Mouse (Mus musculus) liver, adult 2 months (tissue): ENCODE measurements around the gene Slc37a4. TPM values are rescaled to one million over a fixed set of nuclear protein-coding genes. Genes with fewer than 3 reads are reported as not detected.
"Not testable (repeated sequence)": the region's sequence is repeated elsewhere in the genome, so short reads cannot be mapped to it uniquely, and the experiment has no call there.

Source experiments
- DNase-seq: peaks from one replicate; pipeline ENCODE4 v3.0.0-alpha.2; 2011; ENCODE audit warnings: low read depth, low spot score; ENCODE audit errors: extremely low read depth
- H3K27ac ChIP-seq: fragments of 200-500 bp; replicated peaks from 2 replicates; pipeline ENCODE4 v1.5.1; 2012; ENCODE audit warnings: low read depth, mild to moderate bottlenecking, control low read depth, inconsistent platforms, low read length; ENCODE audit not compliant: insufficient read depth
- H3K27me3 ChIP-seq: fragments of 200-500 bp; 2 replicates; pipeline ENCODE4 v1.6.1; 2012; ENCODE audit warnings: mild to moderate bottlenecking, moderate library complexity, low read length, inconsistent platforms; ENCODE audit not compliant: control insufficient read depth, insufficient read depth
- H3K36me3 ChIP-seq: fragments of 200-500 bp; 2 replicates; pipeline ENCODE4 v1.6.1; 2012; ENCODE audit warnings: low read length, inconsistent platforms; ENCODE audit not compliant: control insufficient read depth, insufficient read depth
- H3K4me1 ChIP-seq: fragments of 200-500 bp; 2 replicates; pipeline ENCODE4 v1.6.1; 2011; ENCODE audit warnings: low read length; ENCODE audit not compliant: control insufficient read depth, insufficient read depth
- H3K4me3 ChIP-seq: fragments of 200-500 bp; 2 replicates; pipeline ENCODE4 v1.5.1; 2011; ENCODE audit warnings: low read depth, mild to moderate bottlenecking, control low read depth, low read length, moderate library complexity; ENCODE audit not compliant: insufficient read depth
- H3K79me2 ChIP-seq: fragments of 200-500 bp; 2 replicates; pipeline ENCODE4 v1.6.1; 2012; ENCODE audit warnings: inconsistent platforms, mild to moderate bottlenecking, low read length, moderate library complexity; ENCODE audit not compliant: control insufficient read depth, insufficient read depth
- H3K9ac ChIP-seq: fragments of 200-500 bp; 2 replicates; pipeline ENCODE4 v1.6.1; 2012; ENCODE audit warnings: low read depth, mild to moderate bottlenecking, control low read depth, inconsistent platforms, low read length
- CTCF ChIP-seq: fragments of 200-500 bp; IDR thresholded peaks from 2 replicates; pipeline ENCODE4 v1.5.1; 2011; ENCODE audit warnings: low read depth, low read length, control low read depth
- POLR2A ChIP-seq: fragments of 200-500 bp; IDR thresholded peaks from 2 replicates; pipeline ENCODE4 v1.6.1; 2011; ENCODE audit warnings: low read length, control low read depth; ENCODE audit not compliant: insufficient read depth; ENCODE audit errors: extremely low read depth
- WGBS: fragments of 180-500 bp; shearing (Covaris S2); methylation state at CpG from one replicate; pipeline ENCODE4 v1.1.7; 2018; 5-methylcytosine and 5-hydroxymethylcytosine counted together
- polyA plus RNA-seq: library from polyadenylated mRNA; depleted of rRNA; stranded (reverse); fragments of >200 nt; gene quantifications from 2 replicates; pipeline ENCODE4 v1.2.3, GENCODE M21; 2012
- total RNA-seq: library from RNA; depleted of rRNA; stranded (reverse); fragments of >200 nt; gene quantifications from 2 replicates; pipeline ENCODE4 v1.2.3, GENCODE M21; 2014

Slc37a4 gene
- total and polyA plus RNA-seq, 2 experiments: 185 to 307 TPM

- TF ChIP-seq POLR2A: no peak
- no peak for DNase-seq
- no peaks in the 10 kb centered on the region for H3K27me3 ChIP-seq
- H3K9ac ChIP-seq: peak overlapping the region; percentile 90
- peak overlapping the region; percentile 59 for H3K27ac ChIP-seq
- peak overlapping the region; percentile 93 for H3K4me3 ChIP-seq
- H3K36me3 ChIP-seq: peaks cover 45% of the 10 kb centered on the region
- H3K79me2 ChIP-seq: peaks cover 3% of the 10 kb centered on the region; the same call in 1 of the 2 replicates
- H3K4me1 ChIP-seq: peaks cover 12% of the 10 kb centered on the region
- under 1% methylated on average over 24 of the region's 24 CpGs for WGBS
Observed at GRCm38 (mm10) chr9:44407752-44408097, 11.1 kb downstream of the Slc37a4 start.

- peaks cover 40% of the 10 kb centered on the region for H3K36me3 ChIP-seq
Observed at GRCm38 (mm10) chr9:44408693-44409092, 12.0 kb downstream of the Slc37a4 start.

GRCm38 (mm10) chr9:44410647-44411336 is 14.1 kb downstream of the Slc37a4 start:
- no peak overlapping the region for H3K27ac ChIP-seq
- no peaks in the 10 kb centered on the region for H3K27me3 ChIP-seq
- no peak overlapping the region for H3K4me3 ChIP-seq
- peaks cover 3% of the 10 kb centered on the region; the same call in 1 of the 2 replicates for H3K79me2 ChIP-seq
- peaks cover 6% of the 10 kb centered on the region for H3K4me1 ChIP-seq
- 87% methylated on average over 2 of the region's 2 CpGs for WGBS
- DNase-seq: no peak
- H3K9ac ChIP-seq: no peak overlapping the region
- peaks cover 34% of the 10 kb centered on the region for H3K36me3 ChIP-seq
- no peak for TF ChIP-seq POLR2A
- TF ChIP-seq CTCF: no peak

More at GRCm38 (mm10) chr9:44408693-44409092, 12.0 kb downstream of the Slc37a4 start:
- DNase-seq, H3K27ac ChIP-seq, H3K79me2 ChIP-seq, H3K27me3 ChIP-seq: not testable (repeated sequence)
- WGBS: 56% methylated on average over 9 of the region's 9 CpGs
- Histone ChIP-seq H3K4me3 (peak overlapping the region; percentile 93; the same call in 1 of the 2 replicates), H3K4me1 (peaks cover 12% of the 10 kb centered on the region), H3K9ac (peak overlapping the region; percentile 57; the same call in 1 of the 2 replicates)

GRCm38 (mm10) chr9:44411601-44412130 is 15.0 kb downstream of the Slc37a4 start:
- DNase-seq: no peak
- TF ChIP-seq POLR2A: no peak
- TF ChIP-seq CTCF: no peak
- Histone ChIP-seq H3K79me2 (peaks cover 6% of the 10 kb centered on the region; the same call in 1 of the 2 replicates), H3K36me3 (peaks cover 34% of the 10 kb centered on the region), H3K27me3 (no peaks in the 10 kb centered on the region), H3K4me1 (peaks cover 3% of the 10 kb centered on the region), H3K9ac (no peak overlapping the region), H3K4me3 (no peak overlapping the region), H3K27ac (no peak overlapping the region)
- 90% methylated on average over 1 of the region's 1 CpGs for WGBS

- TF ChIP-seq POLR2A (no peak), CTCF (no peak)
- no peak for DNase-seq
- no peak overlapping the region for H3K27ac ChIP-seq
- H3K27me3 ChIP-seq: no peaks in the 10 kb centered on the region
- H3K79me2 ChIP-seq: peaks cover 6% of the 10 kb centered on the region; the same call in 1 of the 2 replicates
- no peak overlapping the region for H3K9ac ChIP-seq
- peaks cover 34% of the 10 kb centered on the region for H3K36me3 ChIP-seq
- 71% methylated on average over 4 of the region's 4 CpGs for WGBS
- peaks cover 7% of the 10 kb centered on the region for H3K4me1 ChIP-seq
- no peak overlapping the region for H3K4me3 ChIP-seq
Observed at GRCm38 (mm10) chr9:44412306-44412705, 15.7 kb downstream of the Slc37a4 start.

- Histone ChIP-seq H3K36me3 (peaks cover 34% of the 10 kb centered on the region), H3K4me1 (peaks cover 8% of the 10 kb centered on the region), H3K27me3 (no peaks in the 10 kb centered on the region), H3K27ac (no peak overlapping the region), H3K9ac (no peak overlapping the region), H3K79me2 (peaks cover 6% of the 10 kb centered on the region; the same call in 1 of the 2 replicates), H3K4me3 (no peak overlapping the region)
- no peak for DNase-seq
- 79% methylated on average over 2 of the region's 2 CpGs for WGBS
- no peak for TF ChIP-seq CTCF
- TF ChIP-seq POLR2A: no peak
Observed at GRCm38 (mm10) chr9:44412781-44413180, 16.1 kb downstream of the Slc37a4 start.
